12 mouse cellular contexts compared by ENCODE assay signal in genomic region chr8:120226700-120227577, GRCm38 (mm10). TPM values are rescaled to one million over a fixed set of nuclear protein-coding genes. Genes with fewer than 3 reads are reported as not detected.
A peak's percentile ranks its signal among the peaks of the same experiment; 100 is the strongest.
DNase-seq lines count a peak whose midpoint lies in the region; ATAC-seq and TF ChIP-seq lines count a peak whose summit lies in the region.
"Had no signal": no experiment of that assay in that cellular context is flagged by ENCODE, and none has a peak within 500 bp of the region (broad histone marks: within the 10 kb centered on the region; RNA-seq: fewer than 3 reads in every experiment).

No protein-coding gene starts in this region.

- H3K27me3 ChIP-seq in lung, embryonic 14.5 days (ENCODE audit: insufficient read depth, low read length), result peaks cover 23% of the 10 kb centered on the region
- H3K27me3 ChIP-seq in limb, embryonic 11.5 days (ENCODE audit: control insufficient read depth, insufficient read depth, low read length), result no peaks in the 10 kb centered on the region
- peaks cover 20% of the 10 kb centered on the region for H3K27me3 ChIP-seq in thymus, adult 2 months (ENCODE audit: control insufficient read depth, insufficient read depth, low read length)

- TF ChIP-seq CTCF in lung, embryonic 14.5 days (IDR thresholded peaks at IDR 0.05; ENCODE audit: low read depth), result no peak
- no peak for TF ChIP-seq CTCF in thymus, adult 2 months (IDR thresholded peaks at IDR 0.05; ENCODE audit: borderline replicate concordance, control insufficient read depth, extremely low read depth, insufficient read depth, low read length, poor library complexity)

- ATAC-seq in lung, embryonic 14.5 days (ENCODE audit: insufficient read depth), result peak; percentile 11; the same call in 1 of the 2 replicates
- no peak for ATAC-seq in limb, embryonic 11.5 days (ENCODE audit: insufficient number of reproducible peaks, low FRiP score, low TSS enrichment, low read depth)
- ATAC-seq: activated CD4-positive, CD25-positive, alpha-beta regulatory T cell, adult 4 months had no signal

- no peak for TF ChIP-seq POLR2A in thymus, adult 2 months (IDR thresholded peaks at IDR 0.05; ENCODE audit: control insufficient read depth, extremely low read depth, insufficient read depth, low read length, poor library complexity)

- no peaks in the 10 kb centered on the region for H3K9me3 ChIP-seq in lung, embryonic 14.5 days (ENCODE audit: low read depth, low read length)
- no peaks in the 10 kb centered on the region for H3K9me3 ChIP-seq in limb, embryonic 11.5 days (ENCODE audit: control insufficient read depth, low read length)

- H3K36me3 ChIP-seq in lung, embryonic 14.5 days (ENCODE audit: insufficient read depth), result no peaks in the 10 kb centered on the region
- no peaks in the 10 kb centered on the region for H3K36me3 ChIP-seq in limb, embryonic 11.5 days (ENCODE audit: control insufficient read depth, insufficient read depth, low read length)
- H3K36me3 ChIP-seq in thymus, adult 2 months (ENCODE audit: control insufficient read depth, insufficient read depth, low read length), result no peaks in the 10 kb centered on the region

- peak overlapping the region; percentile 96 for H3K4me2 ChIP-seq in lung, embryonic 14.5 days
- H3K4me2 ChIP-seq in limb, embryonic 11.5 days (ENCODE audit: low read depth, severe bottlenecking), result peak overlapping the region; percentile 99; the same call in 1 of the 2 replicates

- peaks cover 21% of the 10 kb centered on the region for H3K4me1 ChIP-seq in lung, embryonic 14.5 days (ENCODE audit: insufficient read depth)
- H3K4me1 ChIP-seq in limb, embryonic 11.5 days (ENCODE audit: control insufficient read depth, insufficient read depth, low read length), result peaks cover 74% of the 10 kb centered on the region
- peaks cover 14% of the 10 kb centered on the region for H3K4me1 ChIP-seq in thymus, adult 2 months (replicated peaks; ENCODE audit: control insufficient read depth, insufficient read depth, low read length)

- H3K27ac ChIP-seq in lung, embryonic 14.5 days (ENCODE audit: low read depth), result no peak overlapping the region
- no peak overlapping the region; the same call in 1 of the 2 replicates for H3K27ac ChIP-seq in limb, embryonic 11.5 days (replicated peaks; ENCODE audit: low read depth, low read length)
- H3K27ac ChIP-seq in thymus, adult 2 months (ENCODE audit: control insufficient read depth, insufficient read depth, low read length), result no peak overlapping the region
- H3K27ac ChIP-seq: macrophage had no signal

- peak; percentile 47 for DNase-seq in adrenal gland, adult 2 months
- DNase-seq in adrenal gland, postnatal 10 days, result no peak
- DNase-seq in lung, embryonic 14.5 days, result no peak
- no peak for DNase-seq in lung, postnatal 25 days (ENCODE audit: low spot score)
- no peak for DNase-seq in limb, embryonic 11.5 days (ENCODE audit: low spot score)
- DNase-seq in retina, postnatal 1 day, result peak; percentile 62
- DNase-seq in thymus, adult 2 months, result no peak
- no peak for DNase-seq in right cerebral cortex, adult 18-20 months
- DNase-seq: kidney, adult 8-10 months; thymus, postnatal 4 days had no signal

- no peak overlapping the region; the same call in 1 of the 2 replicates for H3K4me3 ChIP-seq in lung, embryonic 14.5 days (ENCODE audit: low read depth, low read length)
- peak overlapping the region; percentile 67; the same call in 1 of the 2 replicates for H3K4me3 ChIP-seq in limb, embryonic 11.5 days (ENCODE audit: low read depth, low read length)
- H3K4me3 ChIP-seq in thymus, adult 2 months (ENCODE audit: control insufficient read depth, insufficient read depth, low read length), result no peak overlapping the region

- WGBS in lung, embryonic 14.5 days, result 43% methylated on average over 5 of the region's 5 CpGs
- WGBS in limb, embryonic 11.5 days, result 38% methylated on average over 5 of the region's 5 CpGs
- WGBS in thymus, adult 2 months, result 83% methylated on average over 5 of the region's 5 CpGs

- H3K9ac ChIP-seq in lung, embryonic 14.5 days, result no peak overlapping the region
- no peak overlapping the region for H3K9ac ChIP-seq in limb, embryonic 11.5 days (ENCODE audit: low read length)

RNA-seq across cellular contexts. Expression of gene Gse1, which starts 1.3 kb away (rescaled TPM):
- 10 to 100 TPM; 27.1 to 28.7 TPM for total RNA-seq in adrenal gland, adult 2 months (2021)
- polyA plus RNA-seq in adrenal gland, adult 2 months (2012; rRNA removed), result 42.1 and 46.3 TPM in 2 replicates
- total RNA-seq in adrenal gland, postnatal 10 days (2021), result 10 to 100 TPM; 27.2 to 42.9 TPM
- polyA plus RNA-seq in lung, embryonic 14.5 days (2014; fragmentation: Nextera tagmentation; extraction: Ambion mirVana), result 12.7 and 14.3 TPM in 2 replicates
- polyA plus RNA-seq in limb, embryonic 11.5 days (2014; fragmentation: Nextera tagmentation; extraction: Ambion mirVana), result 6.6 and 8.2 TPM in 2 replicates
- polyA plus RNA-seq in thymus, adult 2 months (2012; rRNA removed), result 202 and 226 TPM in 2 replicates

RNA-seq across cellular contexts. Expression of gene Fam92b, which starts 49.7 kb away (rescaled TPM):
- total RNA-seq in adrenal gland, adult 2 months (2021), result 1 to 10 TPM in 1 of 2 experiments, under 1 TPM in 1; 0.61 to 1.4 TPM
- 0.95 and 1.7 TPM in 2 replicates for polyA plus RNA-seq in adrenal gland, adult 2 months (2012; rRNA removed)
- 1 to 10 TPM in 1 of 2 experiments, under 1 TPM in 1; 0.90 to 1.4 TPM for total RNA-seq in adrenal gland, postnatal 10 days (2021)
- polyA plus RNA-seq in lung, embryonic 14.5 days (2014; fragmentation: Nextera tagmentation; extraction: Ambion mirVana), result not detected in 2 replicates
- 0.16 and 0.27 TPM in 2 replicates for polyA plus RNA-seq in limb, embryonic 11.5 days (2014; fragmentation: Nextera tagmentation; extraction: Ambion mirVana)
- 0.39 TPM in 1 of 2 replicates, not detected in the other for polyA plus RNA-seq in thymus, adult 2 months (2012; rRNA removed)
- polyA plus RNA-seq: activated CD4-positive, CD25-positive, alpha-beta regulatory T cell, adult 4 months; macrophage had no signal

Comparison
In these comparisons a context has a peak if more than half of its experiments do, and no peak if none do; other contexts are left out.
1. DNase-seq: peak in adrenal gland, adult 2 months (single experiment) and retina, postnatal 1 day (single experiment); none in adrenal gland, postnatal 10 days (single experiment), lung, embryonic 14.5 days (single experiment), lung, postnatal 25 days (single experiment), limb, embryonic 11.5 days (single experiment), thymus, adult 2 months (single experiment) and right cerebral cortex, adult 18-20 months (single experiment).